8 mouse cellular contexts compared by ENCODE assay signal in the genomic region with DNA sequence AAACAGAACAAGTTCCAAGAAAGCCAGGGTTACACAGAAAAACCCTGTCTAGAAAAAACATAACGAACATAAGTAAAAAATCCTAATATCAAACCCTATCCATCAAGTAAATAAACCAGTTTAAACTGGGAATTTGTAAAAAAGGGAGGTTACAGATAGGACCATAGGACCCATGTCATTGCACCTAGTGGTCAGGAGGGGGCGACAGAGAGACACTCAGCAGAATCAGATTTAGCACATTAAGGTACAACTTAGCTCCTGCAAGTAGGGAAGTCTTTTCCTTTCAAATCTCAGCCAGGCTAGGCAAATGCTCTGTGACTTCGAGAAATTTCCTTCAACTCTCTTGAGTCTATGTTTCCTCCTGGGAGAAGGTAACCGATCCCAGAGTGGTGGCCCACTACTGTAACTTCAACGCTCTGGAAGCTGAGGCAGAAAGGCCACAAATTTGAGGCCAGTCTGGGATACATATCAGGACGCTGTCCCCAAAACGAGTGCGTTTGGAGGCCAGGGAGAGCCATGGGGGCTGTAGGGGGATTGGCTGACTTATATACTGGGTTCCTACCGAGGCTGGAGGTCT. TPM values are rescaled to one million over a fixed set of nuclear protein-coding genes. Genes with fewer than 3 reads are reported as not detected.
DNase-seq lines count a peak whose midpoint lies in the region; ATAC-seq and TF ChIP-seq lines count a peak whose summit lies in the region.

No protein-coding gene starts in this region.

- no peaks in the 10 kb centered on the region for H3K79me2 ChIP-seq in heart, adult 2 months (replicated peaks; ENCODE audit: control insufficient read depth, insufficient read depth, low read length)

- no peak overlapping the region for H3K4me2 ChIP-seq in limb, embryonic 15.5 days

- no peaks in the 10 kb centered on the region for H3K9me3 ChIP-seq in limb, embryonic 15.5 days

- TF ChIP-seq POLR2A in heart, adult 2 months (IDR thresholded peaks at IDR 0.05; ENCODE audit: insufficient read depth, low read depth, low read length) = no peak
- no peak for TF ChIP-seq POLR2A in kidney, adult 2 months (IDR thresholded peaks at IDR 0.05; ENCODE audit: low read depth, low read length)

- peak overlapping the region; percentile 92 for H3K27ac ChIP-seq in heart, adult 2 months
- H3K27ac ChIP-seq in kidney, adult 2 months (ENCODE audit: insufficient read depth, low read depth, low read length) = peak overlapping the region; percentile 93
- H3K27ac ChIP-seq in limb, embryonic 15.5 days = peak overlapping the region; percentile 71

- intact Hi-C loops in heart, adult 2 months (cut with DNase I) = loop anchor here (1.0 kb wide), 1 partner anchor 112 kb away; no protein-coding TSS in a partner anchor

- DNase-seq in 416B (ENCODE audit: low read depth) (peak; percentile 88), MN1 (ENCODE audit: low spot score) (peak; percentile 78)
- DNase-seq in cerebellum, postnatal 10 days = peak; percentile 69 to 72
- DNase-seq in heart, adult 2 months = peak; percentile 64 to 67
- DNase-seq in kidney, adult 2 months = peak; percentile 81
- peak; percentile 28 to 41 for DNase-seq in natural killer cell, adult 2 months (ENCODE audit: low spot score in 2 of 2)
- DNase-seq in thymus, postnatal 10 days (ENCODE audit: low spot score in 2 of 2) = peak; percentile 40 to 47

- H3K4me3 ChIP-seq in heart, adult 2 months = no peak overlapping the region
- no peak overlapping the region for H3K4me3 ChIP-seq in kidney, adult 2 months (ENCODE audit: insufficient read depth, low read depth, low read length)
- H3K4me3 ChIP-seq in limb, embryonic 15.5 days = no peak overlapping the region

- H3K9ac ChIP-seq in heart, adult 2 months (ENCODE audit: low read depth, low read length) = peak overlapping the region; percentile 5
- no peak overlapping the region for H3K9ac ChIP-seq in limb, embryonic 15.5 days

- TF ChIP-seq EP300 in heart, adult 2 months (IDR thresholded peaks at IDR 0.05; ENCODE audit: insufficient read depth, low read depth, low read length) = 0 out of 2 replicates have a peak, but pooled peaks have one; percentile 50

- no peaks in the 10 kb centered on the region for H3K27me3 ChIP-seq in heart, adult 2 months (ENCODE audit: control insufficient read depth, insufficient read depth, low read length)
- H3K27me3 ChIP-seq in kidney, adult 2 months (replicated peaks; ENCODE audit: control insufficient read depth, insufficient read depth, low read length) = no peaks in the 10 kb centered on the region
- H3K27me3 ChIP-seq in limb, embryonic 15.5 days = no peaks in the 10 kb centered on the region

- no peaks in the 10 kb centered on the region for H3K36me3 ChIP-seq in heart, adult 2 months (ENCODE audit: control insufficient read depth, insufficient read depth, low read length)
- no peaks in the 10 kb centered on the region for H3K36me3 ChIP-seq in kidney, adult 2 months (ENCODE audit: control insufficient read depth, insufficient read depth, low read length)
- peaks cover 67% of the 10 kb centered on the region for H3K36me3 ChIP-seq in limb, embryonic 15.5 days

- peaks cover 5% of the 10 kb centered on the region; the same call in 1 of the 2 replicates for H3K4me1 ChIP-seq in heart, adult 2 months (ENCODE audit: control insufficient read depth, insufficient read depth, low read length)
- H3K4me1 ChIP-seq in kidney, adult 2 months (ENCODE audit: control insufficient read depth, insufficient read depth, low read length) = no peaks in the 10 kb centered on the region
- no peaks in the 10 kb centered on the region for H3K4me1 ChIP-seq in limb, embryonic 15.5 days

- no peak; the same call in 1 of the 2 replicates for TF ChIP-seq CTCF in heart, adult 2 months (IDR thresholded peaks at IDR 0.05)
- TF ChIP-seq CTCF in kidney, adult 2 months (conservative IDR thresholded peaks at IDR 0.05; ENCODE audit: insufficient read depth, insufficient read length, low read depth, low read length) = peak; percentile 81

- WGBS in heart, adult 2 months = 38% methylated on average over 9 of the region's 9 CpGs
- WGBS in kidney, adult 2 months = 61% methylated on average over 9 of the region's 9 CpGs
- WGBS in limb, embryonic 15.5 days = 68% methylated on average over 9 of the region's 9 CpGs

- ATAC-seq in limb, embryonic 15.5 days (ENCODE audit: insufficient number of reproducible peaks, low FRiP score, low TSS enrichment, low read depth) = no peak; the same call in 1 of the 2 replicates

RNA-seq across cellular contexts. Expression of gene Gtf2i, which starts 59.4 kb away (rescaled TPM):
- total RNA-seq in heart, adult 2 months (2021) = 100 to 1,000 TPM; 187 to 210 TPM
- polyA plus RNA-seq in heart, adult 2 months (2012; rRNA removed) = 67.8 and 87.4 TPM in 2 replicates
- polyA plus RNA-seq in kidney, adult 2 months (2012; rRNA removed) = 86.4 and 103 TPM in 2 replicates
- polyA plus RNA-seq in limb, embryonic 15.5 days (2015; fragmentation: Nextera tagmentation; extraction: Ambion mirVana) = 164 and 170 TPM in 2 replicates

Comparison
In these comparisons a context has a peak if more than half of its experiments do, and no peak if none do; other contexts are left out.
1. DNase-seq: peak in every context shown above with its lines; median percentile 88 in 416B; 81 in kidney, adult 2 months; 78 in MN1; 70 in cerebellum, postnatal 10 days; 66 in heart, adult 2 months; 44 in thymus, postnatal 10 days; 34 in natural killer cell, adult 2 months.